Mouse (Mus musculus) layer of hippocampus, adult 9-10 months (tissue): ENCODE measurements at regions not wholly inside any gene's neighbourhood (a gene's known extent, or its start where the extent isn't known, plus 50 kb on each side); places are given as distances from the start of the nearest gene placed in this dataset.

ENCODE experiments used
- DNase-seq: peaks from one replicate; pipeline ENCODE4 v3.0.0; 2022; ENCODE audit warnings: low spot score

DNA sequence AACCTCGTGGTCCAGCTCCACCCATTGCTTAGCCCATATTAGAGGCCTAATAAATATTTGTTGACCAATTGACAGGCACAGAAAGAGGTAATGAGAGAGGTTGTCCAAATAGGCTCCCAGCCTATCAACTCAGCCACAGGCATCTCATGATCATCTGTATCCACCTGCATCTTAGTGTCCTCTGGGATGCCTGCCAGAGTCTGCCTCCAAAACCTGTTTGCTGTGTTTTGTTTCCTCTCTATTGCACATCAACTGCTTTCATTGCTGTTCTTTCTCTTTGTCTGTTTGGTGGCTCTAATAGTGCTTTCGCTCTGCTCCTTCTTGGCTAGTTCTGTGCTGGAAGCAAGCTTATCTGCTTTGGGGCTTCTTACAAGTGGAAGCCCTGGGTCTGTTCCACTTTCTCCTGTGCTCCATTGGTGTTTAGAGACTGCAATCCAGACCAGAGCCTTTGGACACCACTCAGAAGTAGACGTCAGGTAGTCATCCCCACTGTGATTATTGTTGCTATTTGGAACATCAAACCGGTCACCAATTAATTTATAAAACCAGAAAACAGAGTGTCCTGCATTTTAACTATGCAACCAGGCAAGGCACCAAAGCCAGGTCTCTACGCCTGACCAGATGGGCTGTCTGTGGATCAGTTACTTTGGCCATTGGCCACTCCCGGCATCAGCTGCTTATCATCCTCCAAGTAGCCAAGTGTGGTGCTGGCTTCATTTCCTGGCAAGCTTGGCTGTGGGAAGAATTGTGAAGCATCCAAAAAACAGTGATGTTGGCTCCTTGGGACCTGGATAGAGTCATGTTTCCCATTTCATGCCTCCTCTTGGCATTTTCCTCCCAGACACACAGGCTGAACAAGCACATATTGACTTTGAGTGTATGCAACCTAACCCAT lies 74.5 kb upstream of the Hs3st4 start:
- DNase-seq: no peak

GRCm38 (mm10) chr7:123921461-123921860 lies 61.2 kb upstream of the Hs3st4 start:
- DNase-seq: no peak

DNA sequence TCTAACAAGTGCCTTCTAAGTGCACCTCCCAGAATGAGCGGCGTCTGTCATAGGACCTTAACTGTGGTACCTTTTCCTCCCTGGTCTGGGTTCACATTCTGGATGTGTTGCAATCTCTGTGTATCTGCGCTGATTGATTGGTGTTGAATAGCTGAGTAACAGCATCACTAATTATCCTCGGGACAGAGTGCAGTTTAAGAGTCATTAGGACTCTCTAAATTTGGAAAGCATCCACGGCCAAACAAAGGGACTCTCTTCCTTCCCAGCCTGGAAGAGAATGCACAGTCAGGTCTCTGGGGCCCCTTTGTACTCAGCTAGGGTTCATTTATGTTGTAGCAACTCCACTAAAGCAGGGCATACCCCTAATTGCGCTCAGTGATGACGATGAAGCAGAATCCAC lies 50.2 kb upstream of the Hs3st4 start:
- DNase-seq: no peak
